Mouse (Mus musculus) heart, postnatal 0 days (tissue): Measurements from ENCODE around the gene Dnpep. TPM values are rescaled to one million over a fixed set of nuclear protein-coding genes. Genes with fewer than 3 reads are reported as not detected.

ENCODE experiments used
- ATAC-seq: fragments of 200-750 bp; cut with Nextera tagmentation; 2 replicates; pipeline ENCODE4 v1.8.0; 2017; ENCODE audit warnings: low read depth, moderate number of reproducible peaks, moderate library complexity; ENCODE audit not compliant: insufficient read depth
- DNase-seq: peaks from one replicate; pipeline ENCODE4 v3.0.0-alpha.2; 2016; ENCODE audit warnings: low spot score
- H3K27ac ChIP-seq: fragments of 300-500 bp; sonication (generic); 2 replicates; pipeline ENCODE4 v1.5.1; 2014; ENCODE audit warnings: low read depth, mild to moderate bottlenecking
- H3K27me3 ChIP-seq: fragments of 300-500 bp; sonication (generic); 2 replicates; pipeline ENCODE4 v1.6.1; 2014; ENCODE audit warnings: low read length, mixed read lengths; ENCODE audit not compliant: control insufficient read depth, insufficient read depth
- H3K36me3 ChIP-seq: fragments of 300-500 bp; sonication (generic); replicated peaks from 2 replicates; pipeline ENCODE4 v1.6.1; 2014; ENCODE audit warnings: low read length, mixed read lengths; ENCODE audit not compliant: control insufficient read depth, insufficient read depth
- H3K4me1 ChIP-seq: fragments of 300-500 bp; sonication (generic); 2 replicates; pipeline ENCODE4 v1.6.1; 2014; ENCODE audit warnings: antibody characterized with exemption; ENCODE audit not compliant: control insufficient read depth, insufficient read depth
- H3K4me2 ChIP-seq: fragments of 300-500 bp; sonication (generic); 2 replicates; pipeline ENCODE4 v1.6.1; 2014; ENCODE audit warnings: low read depth, mild to moderate bottlenecking, low read length, moderate library complexity
- H3K4me3 ChIP-seq: fragments of 300-500 bp; sonication (generic); 2 replicates; pipeline ENCODE4 v1.5.1; 2014; ENCODE audit warnings: low read depth, low read length
- H3K9ac ChIP-seq: fragments of 300-500 bp; sonication (generic); replicated peaks from 2 replicates; pipeline ENCODE4 v1.6.1; 2014; ENCODE audit warnings: low read depth, low read length, mixed read lengths
- H3K9me3 ChIP-seq: fragments of 300-500 bp; sonication (generic); replicated peaks from 2 replicates; pipeline ENCODE4 v1.6.1; 2016; ENCODE audit warnings: low read length; ENCODE audit not compliant: control insufficient read depth
- CTCF ChIP-seq: IDR thresholded peaks from 2 replicates; pipeline ENCODE4 v1.5.1; 2016; ENCODE audit warnings: antibody characterized with exemption, control low read depth, low read depth
- EP300 ChIP-seq: IDR thresholded peaks from 2 replicates; pipeline ENCODE4 v1.6.1; 2016; ENCODE audit warnings: antibody characterized with exemption, low read depth
- WGBS: fragments of 180-500 bp; shearing (Covaris S2); extraction: QIAGEN DNeasy Blood & Tissue Kit; methylation state at CpG from one replicate; pipeline ENCODE4 v1.1.7; 2014; 5-methylcytosine and 5-hydroxymethylcytosine counted together
- polyA plus RNA-seq: library from polyadenylated mRNA; unstranded; fragments of >200 nt; fragmentation: Nextera tagmentation; extraction: Ambion mirVana; gene quantifications from 2 replicates; pipeline ENCODE4 v1.2.1, GENCODE M21; 2015
- total RNA-seq: library from RNA; depleted of rRNA; stranded (reverse); fragments of >200 nt; gene quantifications from 2 replicates; pipeline ENCODE4 v1.2.3, GENCODE M21; 2014; ENCODE audit warnings: low replicate concordance; rRNA removed

Gene Dnpep
- total RNA-seq: 202 and 236 TPM in 2 replicates
- 147 TPM in 2 replicates for polyA plus RNA-seq

GRCm38 (mm10) chr1:75317241-75318201, at the start of gene Dnpep:
TSS of gene Dnpep (minus strand) at chr1:75317990.
- WGBS: under 1% methylated on average over 90 of the region's 92 CpGs
- Histone ChIP-seq H3K9me3 (no peaks in the 10 kb centered on the region), H3K4me3 (peak within 1 kb of the TSS; percentile 83), H3K36me3 (peaks cover 21% of the 10 kb centered on the region), H3K4me1 (peaks cover 6% of the 10 kb centered on the region; the same call in 1 of the 2 replicates), H3K27ac (peak within 1 kb of the TSS; percentile 97), H3K27me3 (no peaks in the 10 kb centered on the region), H3K4me2 (peak within 1 kb of the TSS; percentile 66), H3K9ac (peak within 1 kb of the TSS; percentile 77)
- ATAC-seq: peak; percentile 94
- no peak; the same call in 1 of the 2 replicates for TF ChIP-seq EP300
- peak; percentile 73 for TF ChIP-seq CTCF
- DNase-seq: peak; percentile 100

GRCm38 (mm10) chr1:75365510-75366137, 47.8 kb upstream of the Dnpep start:
- no peak overlapping the region for H3K27ac ChIP-seq
- no peaks in the 10 kb centered on the region for H3K9me3 ChIP-seq
- H3K27me3 ChIP-seq: no peaks in the 10 kb centered on the region
- H3K9ac ChIP-seq: no peak overlapping the region
- peaks cover 50% of the 10 kb centered on the region for H3K36me3 ChIP-seq
- H3K4me1 ChIP-seq: peaks cover 12% of the 10 kb centered on the region
- no peak for TF ChIP-seq CTCF
- no peak for TF ChIP-seq EP300
- WGBS: 68% methylated on average over 14 of the region's 14 CpGs
- DNase-seq (no peak), ATAC-seq (no peak)
- no peak overlapping the region for H3K4me3 ChIP-seq
- H3K4me2 ChIP-seq: no peak overlapping the region

- no peak overlapping the region for H3K4me2 ChIP-seq
- DNase-seq: no peak
- H3K4me1 ChIP-seq: peaks cover 17% of the 10 kb centered on the region
- H3K9me3 ChIP-seq: no peaks in the 10 kb centered on the region
- WGBS: 56% methylated on average over 3 of the region's 3 CpGs
- H3K27ac ChIP-seq: no peak overlapping the region
- H3K27me3 ChIP-seq: no peaks in the 10 kb centered on the region
- ATAC-seq: no peak
- H3K4me3 ChIP-seq: no peak overlapping the region
- no peak overlapping the region for H3K9ac ChIP-seq
- TF ChIP-seq CTCF (no peak), EP300 (no peak)
- H3K36me3 ChIP-seq: peaks cover 50% of the 10 kb centered on the region
These were observed 46.1 kb upstream of the Dnpep start for GRCm38 (mm10) chr1:75363868-75364267.

GRCm38 (mm10) chr1:75361750-75362149, 44.0 kb upstream of the Dnpep start:
- 19% methylated on average over 4 of the region's 4 CpGs for WGBS
- peak overlapping the region; percentile 96 for H3K27ac ChIP-seq
- H3K27me3 ChIP-seq: no peaks in the 10 kb centered on the region
- TF ChIP-seq CTCF (no peak), EP300 (0 out of 2 replicates have a peak, but pooled peaks have one; percentile 28)
- peaks cover 44% of the 10 kb centered on the region for H3K36me3 ChIP-seq
- peak overlapping the region; percentile 60 for H3K4me3 ChIP-seq
- peaks cover 38% of the 10 kb centered on the region for H3K4me1 ChIP-seq
- H3K4me2 ChIP-seq: peak overlapping the region; percentile 72
- ATAC-seq (peak; percentile 50), DNase-seq (peak; percentile 78)
- H3K9me3 ChIP-seq: no peaks in the 10 kb centered on the region
- peak overlapping the region; percentile 64; the same call in 1 of the 2 replicates for H3K9ac ChIP-seq

GRCm38 (mm10) chr1:75361123-75361522, 43.3 kb upstream of the Dnpep start:
- no peak for TF ChIP-seq CTCF
- TF ChIP-seq EP300: no peak
- WGBS: 31% methylated on average over 4 of the region's 4 CpGs
- no peak for ATAC-seq

More at GRCm38 (mm10) chr1:75361123-75361522, 43.3 kb upstream of the Dnpep start:
- H3K9me3 ChIP-seq: no peaks in the 10 kb centered on the region
- peak overlapping the region; percentile 72 for H3K4me2 ChIP-seq
- peaks cover 41% of the 10 kb centered on the region for H3K4me1 ChIP-seq
- no peaks in the 10 kb centered on the region for H3K27me3 ChIP-seq
- DNase-seq: no peak
- peak overlapping the region; percentile 96 for H3K27ac ChIP-seq
- H3K36me3 ChIP-seq: peaks cover 38% of the 10 kb centered on the region
- H3K4me3 ChIP-seq: peak overlapping the region; percentile 60
- peak overlapping the region; percentile 64 for H3K9ac ChIP-seq
